Mouse (Mus musculus) midbrain, embryonic 16.5 days (tissue): Measurements from ENCODE around the gene Nyap2. TPM values are rescaled to one million over a fixed set of nuclear protein-coding genes. Genes with fewer than 3 reads are reported as not detected.

Experiments
- ATAC-seq: fragments of 200-750 bp; cut with Nextera tagmentation; 2 replicates; pipeline ENCODE4 v1.8.0; 2017; ENCODE audit warnings: moderate TSS enrichment
- H3K27ac ChIP-seq: fragments of 300-500 bp; sonication (generic); 2 replicates; pipeline ENCODE4 v1.5.1; 2014; ENCODE audit warnings: mild to moderate bottlenecking, low read length, mixed read lengths
- H3K27me3 ChIP-seq: fragments of 300-500 bp; sonication (generic); 2 replicates; pipeline ENCODE4 v1.6.1; 2014; ENCODE audit warnings: low read depth, low read length, mixed read lengths; ENCODE audit not compliant: control insufficient read depth, insufficient read depth
- H3K36me3 ChIP-seq: fragments of 300-500 bp; sonication (generic); 2 replicates; pipeline ENCODE4 v1.6.1; 2014; ENCODE audit warnings: mild to moderate bottlenecking, low read length, moderate library complexity, mixed read lengths; ENCODE audit not compliant: control insufficient read depth, insufficient read depth
- H3K4me1 ChIP-seq: fragments of 300-500 bp; sonication (generic); 2 replicates; pipeline ENCODE4 v1.6.1; 2014; ENCODE audit warnings: mild to moderate bottlenecking, low read length, mixed read lengths; ENCODE audit not compliant: control insufficient read depth, insufficient read depth
- H3K4me2 ChIP-seq: fragments of 300-500 bp; sonication (generic); 2 replicates; pipeline ENCODE4 v1.6.1; 2014; ENCODE audit warnings: mild to moderate bottlenecking, low read length, mixed read lengths
- H3K4me3 ChIP-seq: fragments of 300-500 bp; sonication (generic); 2 replicates; pipeline ENCODE4 v1.5.1; 2014; ENCODE audit warnings: low read depth, mild to moderate bottlenecking, low read length, moderate library complexity, mixed read lengths
- H3K9ac ChIP-seq: fragments of 300-500 bp; sonication (generic); 2 replicates; pipeline ENCODE4 v1.6.1; 2014; ENCODE audit warnings: low read depth, low read length, mixed read lengths
- H3K9me3 ChIP-seq: fragments of 300-500 bp; sonication (generic); replicated peaks from 2 replicates; pipeline ENCODE4 v1.6.1; 2014; ENCODE audit warnings: mild to moderate bottlenecking, low read length, mixed read lengths; ENCODE audit not compliant: control insufficient read depth, poor library complexity, severe bottlenecking
- WGBS: fragments of 180-500 bp; shearing (Covaris S2); extraction: QIAGEN DNeasy Blood & Tissue Kit; methylation state at CpG from one replicate; pipeline ENCODE4 v1.1.7; 2014; 5-methylcytosine and 5-hydroxymethylcytosine counted together
- polyA plus RNA-seq: library from polyadenylated mRNA; unstranded; fragments of >200 nt; fragmentation: Nextera tagmentation; extraction: Ambion mirVana; gene quantifications from 2 replicates; pipeline ENCODE4 v1.2.1, GENCODE M21; 2015

Nyap2 gene
- polyA plus RNA-seq, 1 experiment from 2014 or later, result 13.6 TPM

DNA sequence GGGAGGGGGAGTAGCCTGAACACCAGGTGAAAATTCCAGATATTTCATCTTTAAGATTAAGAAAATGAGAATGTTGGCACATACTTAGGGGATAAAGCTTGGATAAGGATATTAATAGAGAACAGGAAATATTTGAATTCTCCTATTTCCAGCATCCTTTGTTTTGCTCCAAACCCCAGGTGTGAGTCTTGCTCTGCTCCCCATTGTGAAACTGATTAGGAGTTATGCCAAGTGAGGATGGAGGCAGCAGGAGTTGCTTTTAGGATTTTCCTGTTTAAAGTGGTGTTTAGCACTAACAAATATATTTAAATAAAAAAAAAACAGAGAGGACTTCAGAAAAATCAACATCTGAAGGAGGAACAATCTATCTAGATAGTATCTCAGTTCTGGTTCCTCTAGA lies 68.8 kb downstream of the Nyap2 start:
- ATAC-seq, result no peak
- Histone ChIP-seq H3K27me3 (no peaks in the 10 kb centered on the region), H3K27ac (no peak overlapping the region), H3K4me2 (no peak overlapping the region), H3K9ac (no peak overlapping the region), H3K4me1 (no peaks in the 10 kb centered on the region; the same call in 1 of the 2 replicates), H3K9me3 (no peaks in the 10 kb centered on the region), H3K36me3 (no peaks in the 10 kb centered on the region), H3K4me3 (no peak overlapping the region)

DNA sequence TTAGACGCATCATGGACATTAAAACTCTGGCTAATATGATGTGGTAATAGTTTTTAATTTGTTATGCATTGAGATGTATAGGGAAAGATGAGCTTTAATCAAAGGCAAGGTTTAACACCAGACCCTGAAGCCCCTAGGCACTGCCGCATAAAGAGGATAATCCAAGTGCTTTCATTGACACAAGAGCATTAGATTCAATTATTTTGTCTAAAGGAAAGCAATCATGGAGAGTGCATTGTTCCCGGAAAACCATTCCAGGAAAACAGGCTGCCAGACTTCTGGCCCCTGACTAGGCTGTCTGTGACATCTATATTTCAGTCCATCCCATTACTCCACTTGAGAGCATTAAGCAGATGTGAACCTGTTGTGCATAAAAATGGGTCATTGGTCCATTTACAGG lies 92.5 kb downstream of the Nyap2 start:
- Histone ChIP-seq H3K27ac (no peak overlapping the region), H3K9me3 (no peaks in the 10 kb centered on the region), H3K4me2 (no peak overlapping the region), H3K27me3 (no peaks in the 10 kb centered on the region), H3K9ac (no peak overlapping the region), H3K4me3 (no peak overlapping the region), H3K36me3 (no peaks in the 10 kb centered on the region), H3K4me1 (no peaks in the 10 kb centered on the region)
- 18% methylated on average over 3 of the region's 3 CpGs for WGBS
- peak; percentile 56; the same call in 1 of the 2 replicates for ATAC-seq

DNA sequence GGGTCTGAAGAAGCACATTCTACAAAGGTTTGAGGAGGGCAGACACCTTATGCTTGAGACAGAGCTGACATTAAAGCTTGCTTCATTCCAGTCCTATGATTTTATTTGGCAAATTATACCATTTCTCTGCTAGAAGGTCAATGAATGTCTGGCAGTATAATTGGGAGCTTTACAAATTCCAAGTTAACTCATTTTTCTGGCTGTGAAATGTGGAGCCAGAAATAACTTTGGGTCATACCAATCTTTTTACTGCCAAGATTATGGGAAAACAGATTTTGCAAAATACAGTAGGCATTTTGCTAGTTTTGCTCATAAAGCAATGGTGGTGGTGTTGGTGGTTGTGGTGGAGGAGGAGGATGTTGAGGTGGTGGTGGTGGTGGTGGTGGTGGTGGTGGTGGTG lies 96.0 kb downstream of the Nyap2 start:
- Histone ChIP-seq H3K4me1 (0 out of 2 replicates have a peak, but pooled peaks cover 2% of the 10 kb centered on the region), H3K36me3 (no peaks in the 10 kb centered on the region), H3K27me3 (no peaks in the 10 kb centered on the region), H3K9me3 (no peaks in the 10 kb centered on the region), H3K27ac (no peak overlapping the region), H3K9ac (no peak overlapping the region), H3K4me2 (no peak overlapping the region), H3K4me3 (no peak overlapping the region)
- ATAC-seq, result no peak

DNA sequence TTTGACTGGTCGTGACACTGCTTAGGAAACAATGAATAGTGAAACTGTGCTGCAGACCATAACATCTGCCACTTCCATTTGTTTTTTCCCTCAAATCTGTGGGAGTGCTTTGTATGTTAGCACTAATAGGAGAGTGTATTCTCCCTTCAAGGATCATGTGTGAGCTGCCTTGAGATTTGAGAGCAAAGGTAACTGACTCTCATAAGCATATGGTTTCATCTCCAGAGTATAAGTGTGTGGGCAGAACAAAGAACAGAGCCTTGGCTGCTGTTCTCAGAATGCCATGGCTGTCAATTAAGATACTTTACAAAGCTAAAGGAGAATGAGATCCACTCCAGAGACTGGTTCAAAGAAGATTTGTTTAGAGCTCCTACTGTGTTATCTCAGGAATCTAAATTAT lies 96.6 kb downstream of the Nyap2 start:
- Histone ChIP-seq H3K27ac (no peak overlapping the region), H3K4me2 (no peak overlapping the region), H3K4me3 (no peak overlapping the region), H3K9me3 (no peaks in the 10 kb centered on the region), H3K4me1 (0 out of 2 replicates have a peak, but pooled peaks cover 2% of the 10 kb centered on the region), H3K9ac (no peak overlapping the region), H3K27me3 (no peaks in the 10 kb centered on the region), H3K36me3 (no peaks in the 10 kb centered on the region)
- ATAC-seq, result 0 out of 2 replicates have a peak, but pooled peaks have one; percentile 17
- WGBS, result 61% methylated on average over 1 of the region's 1 CpGs

DNA sequence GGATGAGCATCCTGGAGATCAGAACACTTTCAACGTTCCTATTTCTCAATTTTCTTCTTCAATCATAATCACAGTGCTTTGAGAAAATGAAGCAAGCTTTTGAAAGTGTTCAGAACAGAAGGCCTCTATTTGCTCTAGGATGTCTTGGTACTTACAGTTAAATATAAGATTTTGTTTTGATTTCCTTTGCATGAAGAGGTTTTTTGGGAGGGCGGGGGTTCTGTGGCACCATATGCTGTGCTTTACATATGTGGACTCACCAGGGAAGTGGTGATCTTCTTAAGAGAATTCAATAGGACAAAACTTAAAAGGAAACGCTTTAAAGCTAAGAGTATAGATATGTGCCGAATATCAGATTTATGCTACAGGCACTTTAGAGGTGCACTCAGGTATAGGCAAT lies 103.0 kb downstream of the Nyap2 start:
- no peak for ATAC-seq
- Histone ChIP-seq H3K27me3 (no peaks in the 10 kb centered on the region), H3K4me2 (no peak overlapping the region)

DNA sequence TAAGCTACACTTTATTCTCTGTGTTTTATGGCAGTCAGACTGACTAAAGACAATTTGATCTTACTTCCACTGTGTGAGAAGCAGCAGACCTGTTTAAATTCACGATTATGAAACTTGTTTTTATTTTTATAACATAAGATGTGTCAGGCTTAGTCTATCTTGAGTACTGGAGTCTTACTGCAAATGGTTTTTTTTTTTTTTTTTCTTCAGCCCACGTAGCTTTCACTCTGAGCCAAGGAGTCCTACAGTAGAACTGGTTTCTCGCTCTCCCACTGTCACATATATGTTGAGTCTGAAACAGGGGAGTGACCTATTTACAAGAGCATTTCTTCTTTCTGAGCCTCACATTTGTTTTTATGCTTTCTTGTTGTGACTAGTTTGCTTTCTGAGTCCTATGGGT lies 103.9 kb downstream of the Nyap2 start:
- H3K4me2 ChIP-seq, result no peak overlapping the region
- 87% methylated on average over 3 of the region's 3 CpGs for WGBS
- ATAC-seq, result no peak

More for the DNA sequence above, 103.0 kb downstream of the Nyap2 start:
- WGBS, result 90% methylated on average over 4 of the region's 4 CpGs
- H3K27ac ChIP-seq, result no peak overlapping the region
- H3K9ac ChIP-seq, result no peak overlapping the region
- H3K9me3 ChIP-seq, result no peaks in the 10 kb centered on the region
- H3K4me3 ChIP-seq, result no peak overlapping the region
- H3K36me3 ChIP-seq, result no peaks in the 10 kb centered on the region
- H3K4me1 ChIP-seq, result 0 out of 2 replicates have a peak, but pooled peaks cover 2% of the 10 kb centered on the region

DNA sequence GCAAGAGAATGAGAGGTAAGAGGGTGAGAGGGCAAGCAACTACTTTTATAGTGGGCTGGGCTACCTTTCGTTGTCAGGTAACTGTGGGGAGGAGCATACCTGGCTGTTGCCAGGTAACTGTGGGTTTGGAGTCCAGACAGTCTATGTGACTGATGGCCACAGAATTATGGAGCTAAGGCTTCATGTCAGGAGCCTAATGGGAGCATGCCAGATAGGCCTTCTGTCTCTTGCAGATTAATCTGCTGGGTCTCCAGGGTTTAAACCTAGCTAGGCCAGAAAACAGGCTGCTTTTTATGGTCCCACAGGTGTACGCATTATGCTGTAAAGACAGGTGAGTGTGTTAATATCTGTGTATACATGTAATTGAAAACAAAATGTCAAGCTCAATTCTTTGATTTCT lies 132.8 kb downstream of the Nyap2 start:
- Histone ChIP-seq H3K9me3 (no peaks in the 10 kb centered on the region), H3K4me1 (no peaks in the 10 kb centered on the region), H3K4me2 (no peak overlapping the region), H3K4me3 (no peak overlapping the region), H3K36me3 (no peaks in the 10 kb centered on the region), H3K27me3 (no peaks in the 10 kb centered on the region), H3K9ac (no peak overlapping the region), H3K27ac (no peak overlapping the region)
- 97% methylated on average over 2 of the region's 2 CpGs for WGBS
- ATAC-seq, result no peak

More for the DNA sequence above, 103.9 kb downstream of the Nyap2 start:
- no peak overlapping the region for H3K4me3 ChIP-seq
- H3K36me3 ChIP-seq, result no peaks in the 10 kb centered on the region
- H3K27me3 ChIP-seq, result no peaks in the 10 kb centered on the region
- no peak overlapping the region for H3K9ac ChIP-seq
- H3K9me3 ChIP-seq, result no peaks in the 10 kb centered on the region
- H3K27ac ChIP-seq, result no peak overlapping the region
- 0 out of 2 replicates have a peak, but pooled peaks cover 2% of the 10 kb centered on the region for H3K4me1 ChIP-seq

DNA sequence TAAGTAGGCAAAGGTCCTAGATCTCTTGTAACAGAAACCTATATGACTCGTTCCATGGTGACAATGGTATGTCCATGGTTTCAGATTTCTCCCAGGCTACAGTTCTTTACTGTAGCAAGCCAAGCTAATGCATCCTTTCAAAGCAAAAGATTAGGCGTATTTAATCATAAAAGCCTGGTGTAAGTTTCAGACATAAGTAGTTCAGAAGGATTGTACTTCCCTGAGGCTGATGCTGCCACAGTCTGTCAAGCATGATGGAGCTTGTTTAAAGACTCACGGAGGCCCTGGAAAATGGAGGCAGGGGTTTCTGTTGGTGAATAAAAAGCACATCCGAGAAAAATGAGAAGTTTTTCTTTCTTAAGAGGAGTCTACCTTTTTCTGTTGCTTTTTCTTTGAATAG lies 134.7 kb downstream of the Nyap2 start:
- no peaks in the 10 kb centered on the region for H3K27me3 ChIP-seq
- H3K27ac ChIP-seq, result no peak overlapping the region
- H3K9me3 ChIP-seq, result no peaks in the 10 kb centered on the region
- H3K4me3 ChIP-seq, result no peak overlapping the region
- H3K4me2 ChIP-seq, result no peak overlapping the region
- WGBS, result 58% methylated on average over 4 of the region's 4 CpGs
- no peaks in the 10 kb centered on the region for H3K36me3 ChIP-seq
- no peaks in the 10 kb centered on the region for H3K4me1 ChIP-seq
- ATAC-seq, result no peak
- no peak overlapping the region for H3K9ac ChIP-seq

DNA sequence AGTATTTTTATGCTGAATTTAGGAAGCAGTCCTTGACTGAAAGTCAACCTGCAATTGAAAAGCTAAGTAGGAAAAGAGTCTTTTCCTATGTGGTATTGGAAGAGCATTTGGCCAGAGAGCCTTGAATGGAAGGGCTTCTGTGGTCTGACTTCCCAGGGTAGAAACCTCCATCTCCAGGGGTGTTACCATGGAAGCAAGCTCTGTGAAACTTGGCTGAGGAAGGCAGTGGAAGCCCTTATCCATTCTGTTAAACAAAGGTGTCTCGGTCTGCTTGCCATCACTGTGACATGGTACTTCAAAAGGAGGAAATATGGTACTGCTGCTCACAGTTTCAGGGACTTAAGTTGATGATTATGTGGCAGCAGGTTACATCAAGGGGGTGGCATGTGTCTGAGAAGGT lies 143.0 kb downstream of the Nyap2 start:
- Histone ChIP-seq H3K36me3 (no peaks in the 10 kb centered on the region), H3K4me1 (no peaks in the 10 kb centered on the region), H3K9ac (no peak overlapping the region), H3K4me2 (no peak overlapping the region), H3K27me3 (no peaks in the 10 kb centered on the region), H3K27ac (no peak overlapping the region), H3K9me3 (no peaks in the 10 kb centered on the region), H3K4me3 (no peak overlapping the region)
- ATAC-seq, result no peak
- WGBS, result 14% methylated on average over 1 of the region's 1 CpGs
